Mouse (Mus musculus) cerebellum, adult 2 months (tissue): ENCODE measurements around the gene Rita1. TPM values are rescaled to one million over a fixed set of nuclear protein-coding genes. Genes with fewer than 3 reads are reported as not detected.
A peak's percentile ranks its signal among the peaks of the same experiment; 100 is the strongest.

Experiments
- DNase-seq, 2 experiments: peaks; one replicate each; pipeline ENCODE4 v3.0.0; 2021
- H3K27ac ChIP-seq: fragments of 200-500 bp; 2 replicates; pipeline ENCODE4 v1.5.1; 2012; ENCODE audit warnings: low read length, control low read depth, inconsistent platforms; ENCODE audit not compliant: insufficient read depth
- H3K27me3 ChIP-seq: fragments of 200-500 bp; 2 replicates; pipeline ENCODE4 v1.6.1; 2012; ENCODE audit warnings: inconsistent platforms, mild to moderate bottlenecking, low read length, moderate library complexity; ENCODE audit not compliant: control insufficient read depth, insufficient read depth
- H3K4me1 ChIP-seq: fragments of 200-500 bp; 2 replicates; pipeline ENCODE4 v1.6.1; 2011; ENCODE audit warnings: low read length; ENCODE audit not compliant: control insufficient read depth, insufficient read depth
- H3K4me3 ChIP-seq: fragments of 200-500 bp; replicated peaks from 2 replicates; pipeline ENCODE3; 2011; ENCODE audit warnings: mild to moderate bottlenecking, low read depth, low read length, control low read depth; ENCODE audit not compliant: insufficient read depth
- CTCF ChIP-seq: fragments of 200-500 bp; IDR thresholded peaks from 2 replicates; pipeline ENCODE4 v1.5.1; 2011; ENCODE audit warnings: low read depth, mild to moderate bottlenecking, control low read depth, low read length, moderate library complexity, borderline replicate concordance; ENCODE audit not compliant: insufficient read depth
- POLR2A ChIP-seq: fragments of 200-500 bp; IDR thresholded peaks from 2 replicates; pipeline ENCODE4 v1.6.1; 2011; ENCODE audit warnings: low read length, control low read depth, borderline replicate concordance; ENCODE audit not compliant: insufficient read depth
- WGBS: fragments of 180-500 bp; shearing (Covaris S2); methylation state at CpG from one replicate; pipeline ENCODE4 v1.1.7; 2018; 5-methylcytosine and 5-hydroxymethylcytosine counted together
- polyA plus RNA-seq: library from polyadenylated mRNA; depleted of rRNA; stranded (reverse); fragments of >200 nt; gene quantifications from 2 replicates; pipeline ENCODE4 v1.2.3, GENCODE M21; 2012

Gene Rita1
- polyA plus RNA-seq, 1 experiment = 47.3 TPM

GRCm38 (mm10) chr5:120590356-120591010 lies 21.9 kb downstream of the Rita1 start:
- peaks cover 7% of the 10 kb centered on the region; the same call in 1 of the 2 replicates for H3K4me1 ChIP-seq
- H3K4me3 ChIP-seq = no peak overlapping the region
- DNase-seq = no peak
- TF ChIP-seq CTCF = peak; percentile 43; the same call in 1 of the 2 replicates
- TF ChIP-seq POLR2A = no peak
- WGBS = 77% methylated on average over 16 of the region's 16 CpGs
- H3K27ac ChIP-seq = no peak overlapping the region
- no peaks in the 10 kb centered on the region for H3K27me3 ChIP-seq

- peak within 1 kb of the TSS; percentile 79 for H3K27ac ChIP-seq
- TF ChIP-seq POLR2A = peak; percentile 91; the same call in 1 of the 2 replicates
- TF ChIP-seq CTCF = no peak
- H3K4me1 ChIP-seq = peaks cover 12% of the 10 kb centered on the region; the same call in 1 of the 2 replicates
- H3K27me3 ChIP-seq = no peaks in the 10 kb centered on the region
- 1% methylated on average over 35 of the region's 35 CpGs for WGBS
- peak within 1 kb of the TSS; percentile 95 for H3K4me3 ChIP-seq
- DNase-seq = peak; percentile 99
These were observed 23.8 kb downstream of the Rita1 start, which contains the start of the genes Tpcn1 and Iqcd for GRCm38 (mm10) chr5:120588569-120589094. TSS of gene Tpcn1 (minus strand) at chr5:120588673. TSS of gene Iqcd (plus strand) at chr5:120589016.

- peak overlapping the region; percentile 79 for H3K27ac ChIP-seq
- H3K27me3 ChIP-seq = no peaks in the 10 kb centered on the region
- peak overlapping the region; percentile 95 for H3K4me3 ChIP-seq
- 1% methylated on average over 29 of the region's 29 CpGs for WGBS
- DNase-seq = no peak
- peaks cover 12% of the 10 kb centered on the region; the same call in 1 of the 2 replicates for H3K4me1 ChIP-seq
- no peak for TF ChIP-seq CTCF
- TF ChIP-seq POLR2A = no peak
These were observed 24.3 kb downstream of the Rita1 start for GRCm38 (mm10) chr5:120587940-120588568.

GRCm38 (mm10) chr5:120587616-120587926 lies 24.8 kb downstream of the Rita1 start:
- TF ChIP-seq POLR2A (no peak), CTCF (no peak)
- WGBS = 15% methylated on average over 9 of the region's 9 CpGs
- Histone ChIP-seq H3K4me3 (peak overlapping the region; percentile 95), H3K4me1 (peaks cover 12% of the 10 kb centered on the region; the same call in 1 of the 2 replicates), H3K27me3 (no peaks in the 10 kb centered on the region), H3K27ac (no peak overlapping the region)
- no peak for DNase-seq

GRCm38 (mm10) chr5:120586741-120587615 lies 25.4 kb downstream of the Rita1 start:
- no peak overlapping the region for H3K27ac ChIP-seq
- H3K4me3 ChIP-seq = peak overlapping the region; percentile 95
- DNase-seq = peak in 1 of 2 experiments; percentile 37
- TF ChIP-seq POLR2A (no peak), CTCF (no peak)
- H3K4me1 ChIP-seq = peaks cover 12% of the 10 kb centered on the region; the same call in 1 of the 2 replicates
- H3K27me3 ChIP-seq = no peaks in the 10 kb centered on the region
- WGBS = 14% methylated on average over 17 of the region's 17 CpGs

GRCm38 (mm10) chr5:120584968-120585367 lies 27.4 kb downstream of the Rita1 start:
- Histone ChIP-seq H3K27me3 (no peaks in the 10 kb centered on the region), H3K4me3 (no peak overlapping the region), H3K27ac (no peak overlapping the region), H3K4me1 (peaks cover 24% of the 10 kb centered on the region)
- no peak for TF ChIP-seq CTCF
- no peak for TF ChIP-seq POLR2A
- no peak for DNase-seq
- WGBS = 46% methylated on average over 15 of the region's 15 CpGs

GRCm38 (mm10) chr5:120583511-120583910 lies 28.9 kb downstream of the Rita1 start:
- Histone ChIP-seq H3K4me1 (peaks cover 35% of the 10 kb centered on the region), H3K4me3 (no peak overlapping the region), H3K27me3 (no peaks in the 10 kb centered on the region), H3K27ac (no peak overlapping the region)
- WGBS = 89% methylated on average over 4 of the region's 4 CpGs
- TF ChIP-seq CTCF (no peak), POLR2A (no peak)
- no peak for DNase-seq
